Mouse (Mus musculus) MEL (cell line): ENCODE measurements around the gene Lrrc71.

Experiments used
- BHLHE40 ChIP-seq: IDR thresholded peaks from 2 replicates; pipeline ENCODE4 v1.6.1; 2012; ENCODE audit warnings: low read depth, mild to moderate bottlenecking, inconsistent platforms, low read length, improper control_type of control experiment, borderline replicate concordance
- CTCF ChIP-seq, 3 experiments: IDR thresholded peaks in 2 of 3; conservative IDR thresholded peaks in 1 of 3; 2 replicates each; pipeline ENCODE4 v1.5.1; 2011 to 2012; ENCODE audit warnings: low read length in 3 of 3, low read depth in 2 of 3, mild to moderate bottlenecking in 2 of 3, improper control_type of control experiment in 1 of 3, inconsistent platforms in 1 of 3, mixed read lengths in 1 of 3, moderate library complexity in 1 of 3; ENCODE audit not compliant: control insufficient read depth in 1 of 3, insufficient read depth in 1 of 3, poor library complexity in 1 of 3, severe bottlenecking in 1 of 3
- EP300 ChIP-seq, 2 experiments: IDR thresholded peaks; 2 replicates each; pipeline ENCODE4 v1.6.1; 2011; ENCODE audit warnings: improper control_type of control experiment in 2 of 2, low read length in 2 of 2, low read depth in 1 of 2, mild to moderate bottlenecking in 1 of 2
- HCFC1 ChIP-seq: IDR thresholded peaks from 2 replicates; pipeline ENCODE4 v1.6.1; 2012; ENCODE audit warnings: low read depth, mild to moderate bottlenecking, inconsistent platforms, low read length, improper control_type of control experiment, moderate library complexity
- JUND ChIP-seq: IDR thresholded peaks from 2 replicates; pipeline ENCODE4 v1.6.1; 2011; ENCODE audit warnings: low read depth, mild to moderate bottlenecking, improper control_type of control experiment, low read length
- POLR2A ChIP-seq, 2 experiments: IDR thresholded peaks; 2 replicates each; pipeline ENCODE4 v1.6.1; 2011 to 2012; ENCODE audit warnings: low read length in 2 of 2, mild to moderate bottlenecking in 2 of 2, control low read depth in 1 of 2, improper control_type of control experiment in 1 of 2, low read depth in 1 of 2, moderate library complexity in 1 of 2; ENCODE audit not compliant: control insufficient read depth in 1 of 2, insufficient read depth in 1 of 2, poor library complexity in 1 of 2
- USF1 ChIP-seq: IDR thresholded peaks from 2 replicates; pipeline ENCODE4 v1.6.1; 2014; ENCODE audit warnings: low read depth, mild to moderate bottlenecking, inconsistent platforms, low read length, improper control_type of control experiment, moderate library complexity
- ZKSCAN1 ChIP-seq: IDR thresholded peaks from 2 replicates; pipeline ENCODE4 v1.6.1; 2012; ENCODE audit warnings: low read depth, mild to moderate bottlenecking, inconsistent platforms, low read length, improper control_type of control experiment, moderate library complexity

- TF ChIP-seq CTCF (IDR thresholded peaks at IDR 0.05 in 2 of 3, conservative IDR thresholded peaks at IDR 0.05 in 1 of 3; ENCODE audit: control insufficient read depth in 1 of 3, insufficient read depth in 1 of 3, low read depth in 2 of 3, low read length in 3 of 3, poor library complexity in 1 of 3, severe bottlenecking in 1 of 3) (no peak), BHLHE40 (no peak), USF1 (no peak), POLR2A (IDR thresholded peaks at IDR 0.05; ENCODE audit: control insufficient read depth in 1 of 2, insufficient read depth in 1 of 2, low read depth in 1 of 2, low read length in 2 of 2, poor library complexity in 1 of 2) (no peak), EP300 (IDR thresholded peaks at IDR 0.05; ENCODE audit: low read depth in 1 of 2, low read length in 2 of 2) (no peak), HCFC1 (no peak), JUND (no peak), ZKSCAN1 (no peak)
These were observed 19.7 kb downstream of the Lrrc71 start for GRCm38 (mm10) chr3:87728696-87729095.
